Mouse (Mus musculus) heart, adult 2 months (tissue): ENCODE measurements around the gene Pias3. TPM values are rescaled to one million over a fixed set of nuclear protein-coding genes. Genes with fewer than 3 reads are reported as not detected.
"Not testable (repeated sequence)": the region's sequence is repeated elsewhere in the genome, so short reads cannot be mapped to it uniquely, and the experiment has no call there.

Experiments used
- DNase-seq, 2 experiments: peaks; one replicate each; pipeline ENCODE4 v3.0.0; 2021
- H3K27ac ChIP-seq: fragments of 200-600 bp; 2 replicates; pipeline ENCODE4 v1.8.1; 2022
- H3K27me3 ChIP-seq: fragments of 200-500 bp; 2 replicates; pipeline ENCODE4 v1.6.1; 2012; ENCODE audit warnings: mild to moderate bottlenecking, low read length, inconsistent platforms, mixed read lengths; ENCODE audit not compliant: control insufficient read depth, insufficient read depth
- H3K36me3 ChIP-seq: fragments of 200-500 bp; 2 replicates; pipeline ENCODE4 v1.6.1; 2012; ENCODE audit warnings: low read length, inconsistent platforms; ENCODE audit not compliant: control insufficient read depth, insufficient read depth
- H3K4me1 ChIP-seq: fragments of 200-500 bp; 2 replicates; pipeline ENCODE4 v1.6.1; 2011; ENCODE audit warnings: low read length; ENCODE audit not compliant: control insufficient read depth, insufficient read depth
- H3K4me3 ChIP-seq: fragments of 200-600 bp; 2 replicates; pipeline ENCODE4 v1.8.1; 2022
- H3K79me2 ChIP-seq: fragments of 200-500 bp; replicated peaks from 2 replicates; pipeline ENCODE4 v1.6.1; 2012; ENCODE audit warnings: mild to moderate bottlenecking, inconsistent platforms, low read length, moderate library complexity, mixed read lengths; ENCODE audit not compliant: control insufficient read depth, insufficient read depth
- H3K9ac ChIP-seq: fragments of 200-500 bp; 2 replicates; pipeline ENCODE4 v1.6.1; 2012; ENCODE audit warnings: low read depth, mild to moderate bottlenecking, control low read depth, inconsistent platforms, low read length, mixed read lengths
- CTCF ChIP-seq: fragments of 200-600 bp; IDR thresholded peaks from 2 replicates; pipeline ENCODE4 v1.8.1; 2022; ENCODE audit warnings: antibody characterized with exemption, mild to moderate bottlenecking, moderate library complexity
- EP300 ChIP-seq: fragments of 200-500 bp; IDR thresholded peaks from 2 replicates; pipeline ENCODE4 v1.6.1; 2011; ENCODE audit warnings: low read depth, low read length, control low read depth; ENCODE audit not compliant: insufficient read depth
- POLR2A ChIP-seq: fragments of 200-500 bp; IDR thresholded peaks from 2 replicates; pipeline ENCODE4 v1.6.1; 2011; ENCODE audit warnings: mild to moderate bottlenecking, low read depth, low read length, control low read depth; ENCODE audit not compliant: insufficient read depth
- WGBS: fragments of 180-500 bp; shearing (Covaris S2); methylation state at CpG from one replicate; pipeline ENCODE4 v1.1.7; 2018; 5-methylcytosine and 5-hydroxymethylcytosine counted together
- intact Hi-C: fragments of 180-260 bp; cut with DNase I; formaldehyde crosslinking; loops from one replicate; pipeline ENCODE4 v1.15.1; 2025
- polyA plus RNA-seq: library from polyadenylated mRNA; depleted of rRNA; stranded (reverse); fragments of >200 nt; gene quantifications from 2 replicates; pipeline ENCODE4 v1.2.3, GENCODE M21; 2012; rRNA removed
- total RNA-seq, 2 experiments: library from RNA; stranded (reverse); gene quantifications; 2 replicates each; pipeline ENCODE4 v1.2.3; 2021

Gene Pias3
- total and polyA plus RNA-seq, 3 experiments = 10.3 to 20.7 (median 11.7) TPM

GRCm38 (mm10) chr3:96737995-96738394 lies 41.8 kb downstream of the Pias3 start:
- H3K27ac ChIP-seq = no peak overlapping the region
- H3K9ac ChIP-seq = no peak overlapping the region
- TF ChIP-seq EP300 (no peak), CTCF (peak; percentile 48)
- DNase-seq = no peak
- H3K4me1 ChIP-seq = peaks cover 17% of the 10 kb centered on the region
- H3K36me3 ChIP-seq = peaks cover 14% of the 10 kb centered on the region
- 87% methylated on average over 1 of the region's 1 CpGs for WGBS
- no peak overlapping the region for H3K4me3 ChIP-seq
- intact Hi-C loops = loop anchor here (5.0 kb wide), 1 partner anchor 44 kb away; no protein-coding TSS in a partner anchor
- H3K27me3 ChIP-seq = no peaks in the 10 kb centered on the region
- H3K79me2 ChIP-seq = peaks cover 6% of the 10 kb centered on the region; the same call in 1 of the 2 replicates

- H3K36me3 ChIP-seq, intact Hi-C loops, H3K79me2 ChIP-seq, H3K27me3 ChIP-seq, H3K4me3 ChIP-seq, DNase-seq, H3K9ac ChIP-seq, H3K27ac ChIP-seq: not testable (repeated sequence)
- TF ChIP-seq CTCF = 0 out of 2 replicates have a peak, but pooled peaks have one; percentile 7
- peaks cover 16% of the 10 kb centered on the region for H3K4me1 ChIP-seq
Observed at GRCm38 (mm10) chr3:96740279-96740678, 44.1 kb downstream of the Pias3 start.

- no peaks in the 10 kb centered on the region for H3K27me3 ChIP-seq
- no peak overlapping the region for H3K9ac ChIP-seq
- TF ChIP-seq POLR2A (no peak), EP300 (no peak), CTCF (no peak)
- no peak for DNase-seq
- H3K4me1 ChIP-seq = peaks cover 8% of the 10 kb centered on the region
- no peak overlapping the region for H3K4me3 ChIP-seq
- peaks cover 5% of the 10 kb centered on the region for H3K36me3 ChIP-seq
- H3K79me2 ChIP-seq = peaks cover 2% of the 10 kb centered on the region; the same call in 1 of the 2 replicates
- H3K27ac ChIP-seq = no peak overlapping the region
- intact Hi-C loops = no loop called here
- 79% methylated on average over 3 of the region's 3 CpGs for WGBS
Observed at GRCm38 (mm10) chr3:96744348-96744747, 48.2 kb downstream of the Pias3 start.

GRCm38 (mm10) chr3:96746829-96747228 lies 50.6 kb downstream of the Pias3 start:
- H3K9ac ChIP-seq = no peak overlapping the region
- 31% methylated on average over 1 of the region's 1 CpGs for WGBS
- DNase-seq = no peak
- H3K4me3 ChIP-seq = no peak overlapping the region
- H3K27me3 ChIP-seq = no peaks in the 10 kb centered on the region
- peaks cover 6% of the 10 kb centered on the region for H3K4me1 ChIP-seq
- TF ChIP-seq POLR2A (no peak), CTCF (no peak), EP300 (no peak)
- no peak overlapping the region for H3K27ac ChIP-seq
- intact Hi-C loops = no loop called here
- H3K36me3 ChIP-seq = peaks cover 5% of the 10 kb centered on the region
- peaks cover 2% of the 10 kb centered on the region; the same call in 1 of the 2 replicates for H3K79me2 ChIP-seq

Other genes starting within 250 kb of the Pias3 start
- gene BC107364, start 244.1 kb upstream of the Pias3 start, total RNA-seq = not detected
- 0.15 TPM in 1 of 2 replicates, not detected in the other for gene BC107364, start 244.1 kb upstream of the Pias3 start, polyA plus RNA-seq
- gene Hfe2, start 171.2 kb upstream of the Pias3 start, total RNA-seq = 100 to 1,000 TPM; 289 to 295 TPM
- gene Hfe2, start 171.2 kb upstream of the Pias3 start, polyA plus RNA-seq = 199 and 261 TPM in 2 replicates
- gene Txnip, start 138.4 kb upstream of the Pias3 start, total RNA-seq = 100 to 1,000 TPM; 276 to 338 TPM
- gene Txnip, start 138.4 kb upstream of the Pias3 start, polyA plus RNA-seq = 515 and 744 TPM in 2 replicates
- gene Gm16253, start 119.4 kb upstream of the Pias3 start, total RNA-seq = 1 to 10 TPM; 1.8 to 2.8 TPM
- gene Gm16253, start 119.4 kb upstream of the Pias3 start, polyA plus RNA-seq = not detected in 2 replicates
- 10 to 100 TPM; 24.3 to 35.0 TPM for gene Polr3gl, start 102.2 kb upstream of the Pias3 start, total RNA-seq
- gene Polr3gl, start 102.2 kb upstream of the Pias3 start, polyA plus RNA-seq = 20.1 and 21.9 TPM in 2 replicates
- 1 to 10 TPM; 1.3 to 2.4 TPM for gene Ankrd34a, start 99.7 kb upstream of the Pias3 start, total RNA-seq
- 2.1 and 3.1 TPM in 2 replicates for gene Ankrd34a, start 99.7 kb upstream of the Pias3 start, polyA plus RNA-seq
- 10 to 100 TPM; 24.7 to 25.3 TPM for gene Lix1l, start 95.2 kb upstream of the Pias3 start, total RNA-seq
- gene Lix1l, start 95.2 kb upstream of the Pias3 start, polyA plus RNA-seq = 25.2 and 39.9 TPM in 2 replicates
- 10 to 100 TPM; 29.5 to 33.9 TPM for gene Rbm8a, start 66.5 kb upstream of the Pias3 start, total RNA-seq
- gene Rbm8a, start 66.5 kb upstream of the Pias3 start, polyA plus RNA-seq = 8.4 and 12.0 TPM in 2 replicates
- gene Pex11b, start 61.0 kb upstream of the Pias3 start, total RNA-seq = 10 to 100 TPM; 32.2 to 36.4 TPM
- 41.3 and 65.8 TPM in 2 replicates for gene Pex11b, start 61.0 kb upstream of the Pias3 start, polyA plus RNA-seq
- gene Gm42957, start 60.9 kb upstream of the Pias3 start, total RNA-seq = under 1 TPM in 1 of 2 experiments, not detected in 1; 0.30 TPM
- 0.04 and 0.15 TPM in 2 replicates for gene Gm42957, start 60.9 kb upstream of the Pias3 start, polyA plus RNA-seq
- gene Itga10, start 50.8 kb upstream of the Pias3 start, total RNA-seq = under 1 TPM; 0.70 to 0.91 TPM
- 1.5 and 2.9 TPM in 2 replicates for gene Itga10, start 50.8 kb upstream of the Pias3 start, polyA plus RNA-seq
- 1 to 10 TPM in 1 of 2 experiments, under 1 TPM in 1; 0.80 to 1.2 TPM for gene Ankrd35, start 26.3 kb upstream of the Pias3 start, total RNA-seq
- gene Ankrd35, start 26.3 kb upstream of the Pias3 start, polyA plus RNA-seq = 1.2 and 1.5 TPM in 2 replicates
- gene Nudt17, start 12.2 kb downstream of the Pias3 start, total RNA-seq = 1 to 10 TPM; 2.6 to 3.1 TPM
- gene Nudt17, start 12.2 kb downstream of the Pias3 start, polyA plus RNA-seq = 4.8 and 5.0 TPM in 2 replicates
- gene Polr3c, start 31.2 kb downstream of the Pias3 start, total RNA-seq = 10 to 100 TPM; 22.4 to 24.4 TPM
- gene Polr3c, start 31.2 kb downstream of the Pias3 start, polyA plus RNA-seq = 21.2 and 33.5 TPM in 2 replicates
- gene Rnf115, start 31.3 kb downstream of the Pias3 start, total RNA-seq = 10 to 100 TPM; 22.6 to 25.4 TPM
- 11.4 and 19.7 TPM in 2 replicates for gene Rnf115, start 31.3 kb downstream of the Pias3 start, polyA plus RNA-seq
- not detected for gene Pdzk1, start 132.9 kb downstream of the Pias3 start, total RNA-seq
- 0.10 TPM in 1 of 2 replicates, not detected in the other for gene Pdzk1, start 132.9 kb downstream of the Pias3 start, polyA plus RNA-seq
- gene Cd160, start 133.0 kb downstream of the Pias3 start, total RNA-seq = not detected
- gene Cd160, start 133.0 kb downstream of the Pias3 start, polyA plus RNA-seq = 0.06 TPM in 1 of 2 replicates, not detected in the other
- 10 to 100 TPM; 14.2 to 16.3 TPM for gene Gja5, start 208.3 kb downstream of the Pias3 start, total RNA-seq
- gene Gja5, start 208.3 kb downstream of the Pias3 start, polyA plus RNA-seq = 24.0 and 30.7 TPM in 2 replicates
- gene Gpr89, start 209.0 kb downstream of the Pias3 start, total RNA-seq = 10 to 100 TPM; 22.9 to 24.2 TPM
- 16.2 and 26.2 TPM in 2 replicates for gene Gpr89, start 209.0 kb downstream of the Pias3 start, polyA plus RNA-seq
- not detected for gene Gja8, start 229.6 kb downstream of the Pias3 start, total RNA-seq
- not detected in 2 replicates for gene Gja8, start 229.6 kb downstream of the Pias3 start, polyA plus RNA-seq